Mouse (Mus musculus) left cerebral cortex, postnatal 25 days (tissue): ENCODE data around the gene Speg. TPM values are rescaled to one million over a fixed set of nuclear protein-coding genes. Genes with fewer than 3 reads are reported as not detected.
A peak's percentile ranks its signal among the peaks of the same experiment; 100 is the strongest.

Source experiments
- DNase-seq, 2 experiments: peaks; one replicate each; pipeline ENCODE4 v3.0.0; 2022; ENCODE audit warnings: low spot score in 2 of 2, mixed read lengths in 1 of 2
- intact Hi-C: fragments of 180-260 bp; cut with DNase I; formaldehyde crosslinking; loops from one replicate; pipeline ENCODE4 v1.15.1; 2025
- total RNA-seq, 2 experiments: library from RNA; stranded (reverse); gene quantifications; 2 replicates each; pipeline ENCODE4 v1.2.3; 2021

Speg gene
- total RNA-seq, 2 experiments from 2014 or later = 192 to 208 TPM

- intact Hi-C loops = no loop called here
- no peak for DNase-seq
Observed at GRCm38 (mm10) chr1:75450314-75451005, 75.4 kb downstream of the Speg start, which contains the start of gene Asic4. Gene Asic4, plus strand, starts transcription at chr1:75450436.

DNA sequence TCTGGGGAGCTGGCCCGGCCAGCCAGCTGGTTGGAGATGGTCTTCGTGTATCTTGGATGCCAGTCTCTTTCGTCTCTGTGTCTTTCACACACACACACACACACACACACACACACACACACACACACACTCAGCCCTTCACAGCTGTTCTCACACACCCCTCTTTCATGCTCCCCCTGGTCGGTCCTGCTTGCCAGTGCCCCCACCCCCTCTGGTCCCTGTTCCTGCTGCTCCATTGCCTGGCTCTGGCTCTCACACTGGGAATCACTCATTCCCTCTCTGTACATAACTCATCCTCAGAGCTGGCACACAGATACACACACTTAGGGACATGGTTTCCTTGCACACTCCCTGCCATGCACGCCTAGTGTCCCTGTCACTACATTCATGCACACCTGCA is 76.8 kb downstream of the Speg start:
- intact Hi-C loops = no loop called here

GRCm38 (mm10) chr1:75455433-75455832 is 80.3 kb downstream of the Speg start:
- intact Hi-C loops = no loop called here
- no peak for DNase-seq

More for the DNA sequence above, 76.8 kb downstream of the Speg start:
- DNase-seq = no peak

DNA sequence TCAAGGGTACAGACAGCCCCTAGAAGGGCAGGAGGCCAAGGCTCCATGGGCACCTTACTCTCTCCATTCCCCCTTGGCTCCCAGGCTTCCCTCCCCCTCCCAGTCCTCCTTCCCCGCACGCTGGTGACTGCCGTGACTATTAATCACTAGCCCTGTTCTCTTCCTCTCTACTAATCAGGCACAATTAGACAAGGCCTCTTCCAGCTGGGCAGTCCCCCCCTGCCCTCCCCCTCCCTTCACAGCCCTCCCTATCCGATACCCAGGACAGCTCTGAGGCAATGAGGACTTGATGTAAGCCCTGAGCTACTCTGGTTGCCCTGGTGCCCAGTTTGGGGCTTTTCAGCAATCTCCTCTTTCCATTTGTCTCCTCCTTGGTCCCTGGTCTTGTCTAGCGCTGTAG is 80.9 kb downstream of the Speg start:
- intact Hi-C loops = no loop called here

DNA sequence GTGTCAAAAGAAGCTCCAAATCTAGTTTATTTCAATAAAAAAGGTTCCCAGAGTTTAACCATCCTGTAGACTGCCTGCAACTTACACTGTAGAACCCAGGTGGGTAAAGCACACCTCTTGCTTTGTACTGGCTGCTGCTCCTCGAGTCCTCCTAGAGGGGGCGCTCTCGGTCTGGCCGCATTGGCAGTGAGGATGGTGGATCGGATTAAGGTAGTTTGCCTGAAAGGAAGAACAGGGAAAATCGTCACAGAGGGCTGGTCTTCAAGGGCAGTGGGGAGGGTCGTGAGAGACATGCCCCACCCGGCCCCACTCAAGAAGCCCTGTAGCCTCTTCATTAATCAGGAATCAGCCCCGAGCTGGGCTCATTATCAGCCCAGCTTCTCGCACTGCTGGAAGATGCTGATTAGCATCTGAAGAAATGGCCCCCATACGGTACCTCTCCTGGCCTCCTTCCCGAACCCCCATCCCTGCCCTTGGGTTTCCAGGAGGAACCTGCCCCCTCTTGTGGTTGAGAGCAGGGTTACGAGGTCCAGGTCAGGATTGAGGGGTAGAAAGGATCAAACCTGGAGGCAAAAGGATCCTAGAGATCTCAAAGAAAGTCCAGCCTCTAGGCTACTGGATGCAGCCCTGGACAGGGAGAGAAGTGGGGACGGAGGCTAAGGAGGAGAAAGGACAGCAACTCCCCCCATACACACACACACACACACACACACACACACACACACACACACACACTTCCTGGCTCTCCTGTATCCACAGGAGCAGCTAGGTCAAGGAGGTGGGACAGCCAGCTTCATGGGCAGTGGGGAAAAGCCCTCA is 81.9 kb downstream of the Speg start:
- no peak for DNase-seq
- intact Hi-C loops = no loop called here

More for the DNA sequence above, 80.9 kb downstream of the Speg start:
- DNase-seq = no peak

DNA sequence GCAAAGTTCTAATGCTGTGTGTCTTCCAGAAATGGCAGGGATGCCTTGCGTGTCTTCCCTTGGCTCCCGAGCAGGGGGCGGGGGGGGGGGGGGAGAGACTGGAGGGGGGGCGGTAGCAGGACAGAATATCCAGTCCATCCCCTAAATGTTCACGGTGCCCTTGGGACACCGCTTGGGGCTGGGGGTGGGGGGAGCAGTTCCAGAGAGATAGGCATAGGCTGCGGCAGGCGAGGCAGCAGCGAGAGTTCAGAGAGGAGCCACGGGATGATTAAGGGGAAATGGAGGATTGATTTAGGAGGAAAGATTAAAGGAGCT is 82.6 kb downstream of the Speg start:
- DNase-seq = no peak
- intact Hi-C loops = no loop called here

GRCm38 (mm10) chr1:75458025-75458788 is 83.1 kb downstream of the Speg start:
- intact Hi-C loops = no loop called here
- peak; percentile 68 to 71 for DNase-seq

GRCm38 (mm10) chr1:75458789-75459684 is 83.9 kb downstream of the Speg start:
- intact Hi-C loops = no loop called here
- peak; percentile 71 to 87 for DNase-seq

DNA sequence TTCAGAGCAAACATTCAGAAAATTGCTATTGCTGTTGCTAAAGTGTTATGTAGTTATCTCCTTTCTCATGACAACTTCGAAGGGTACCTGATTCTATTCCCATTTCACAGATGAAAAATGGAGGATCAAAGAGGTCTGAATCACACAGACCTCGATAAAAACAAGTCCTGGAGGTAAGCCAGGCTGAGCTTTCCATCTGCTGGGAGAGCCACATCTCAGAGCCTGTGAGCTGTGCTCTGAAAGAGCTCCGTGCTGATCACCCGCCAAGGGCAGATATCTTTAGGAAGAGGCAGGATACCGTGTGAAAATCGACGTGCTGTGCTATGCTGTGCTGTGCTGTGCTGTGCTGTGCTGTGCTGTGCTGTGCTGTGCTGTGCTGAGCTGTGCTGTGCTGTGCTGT is 85.2 kb downstream of the Speg start:
- intact Hi-C loops = no loop called here
- no peak for DNase-seq

- intact Hi-C loops = no loop called here
- no peak for DNase-seq
Observed at GRCm38 (mm10) chr1:75462636-75463035, 87.5 kb downstream of the Speg start.

DNA sequence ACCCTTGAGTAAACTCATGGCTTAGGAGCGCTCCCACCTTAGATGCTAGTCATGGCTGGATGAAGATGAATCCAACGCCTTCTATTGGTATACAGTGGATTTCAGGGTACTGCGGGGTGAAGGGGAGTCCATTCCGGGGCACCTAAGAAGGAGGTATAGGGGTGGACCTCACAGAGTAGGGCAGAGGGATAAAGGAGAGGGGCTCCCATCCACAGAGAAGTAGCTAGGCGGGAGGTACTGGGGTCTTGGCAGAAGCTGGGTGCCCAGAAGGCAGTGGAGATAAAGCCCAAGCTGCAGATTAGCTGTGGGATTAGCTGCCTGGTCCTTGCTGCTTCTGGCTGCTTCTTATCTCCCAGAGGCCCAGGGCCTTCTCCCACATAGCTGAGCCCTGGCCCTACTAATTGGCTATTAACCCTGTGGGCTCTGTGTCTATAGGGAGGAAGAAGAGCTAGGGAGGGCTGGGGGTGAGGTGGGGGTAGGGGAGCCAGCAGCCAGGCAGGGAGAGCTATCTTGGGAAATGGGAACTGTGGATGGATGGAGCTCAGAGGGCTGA is 88.6 kb downstream of the Speg start:
- DNase-seq = no peak
- intact Hi-C loops = no loop called here

GRCm38 (mm10) chr1:75467215-75467927 is 92.3 kb downstream of the Speg start:
- DNase-seq = peak; percentile 85 to 87
- intact Hi-C loops = loop anchor here (1.0 to 2.0 kb wide), 2 partner anchors 23 to 124 kb away; no protein-coding TSS in a partner anchor

GRCm38 (mm10) chr1:75469287-75469825 is 94.3 kb downstream of the Speg start:
- intact Hi-C loops = no loop called here
- DNase-seq = no peak

DNA sequence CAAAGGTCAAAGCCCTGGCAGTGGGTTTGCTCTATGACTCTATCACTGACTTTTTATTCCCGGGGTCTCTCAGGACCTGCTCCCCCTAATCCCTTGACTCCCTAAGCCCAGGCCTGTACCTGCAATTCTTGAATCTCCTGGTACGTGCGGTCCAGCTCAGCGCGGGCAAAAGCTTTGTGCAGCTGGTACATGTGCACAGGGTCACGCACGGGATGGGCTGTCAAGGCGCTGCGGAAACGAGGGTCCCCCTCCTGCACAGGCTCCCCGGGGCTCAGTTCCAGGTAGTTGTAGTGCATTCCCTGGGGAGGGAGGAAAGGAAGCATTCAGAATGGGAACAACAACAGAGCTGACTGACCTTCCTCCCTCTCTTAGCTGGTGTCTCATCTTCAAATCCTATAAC is 101.3 kb downstream of the Speg start:
- DNase-seq = no peak
- intact Hi-C loops = no loop called here

- DNase-seq = peak; percentile 84
Observed at GRCm38 (mm10) chr1:75477264-75477965, 102.3 kb downstream of the Speg start.

DNA sequence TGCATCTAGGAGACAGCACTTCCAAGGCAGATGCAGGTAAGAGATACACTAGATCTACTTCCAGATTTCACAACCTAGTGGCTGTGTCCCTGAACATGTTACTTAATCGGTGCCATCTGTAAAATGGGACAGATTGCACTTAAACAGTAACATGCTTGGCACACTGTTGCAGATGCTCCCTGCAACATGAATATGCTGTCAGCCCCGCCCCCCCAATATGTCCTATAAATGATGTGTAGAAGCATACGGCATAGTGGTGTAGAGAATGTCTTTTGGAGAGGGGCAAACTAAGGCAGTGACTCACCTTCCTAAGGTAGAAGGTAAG is 102.8 kb downstream of the Speg start:
- intact Hi-C loops = loop anchor here (1.0 kb wide), 2 partner anchors 81 to 118 kb away; no protein-coding TSS in a partner anchor
- DNase-seq = peak in 1 of 2 experiments; percentile 49

More at GRCm38 (mm10) chr1:75477264-75477965, 102.3 kb downstream of the Speg start:
- intact Hi-C loops = loop anchor here (1.0 kb wide), 2 partner anchors 82 to 119 kb away; no protein-coding TSS in a partner anchor

DNA sequence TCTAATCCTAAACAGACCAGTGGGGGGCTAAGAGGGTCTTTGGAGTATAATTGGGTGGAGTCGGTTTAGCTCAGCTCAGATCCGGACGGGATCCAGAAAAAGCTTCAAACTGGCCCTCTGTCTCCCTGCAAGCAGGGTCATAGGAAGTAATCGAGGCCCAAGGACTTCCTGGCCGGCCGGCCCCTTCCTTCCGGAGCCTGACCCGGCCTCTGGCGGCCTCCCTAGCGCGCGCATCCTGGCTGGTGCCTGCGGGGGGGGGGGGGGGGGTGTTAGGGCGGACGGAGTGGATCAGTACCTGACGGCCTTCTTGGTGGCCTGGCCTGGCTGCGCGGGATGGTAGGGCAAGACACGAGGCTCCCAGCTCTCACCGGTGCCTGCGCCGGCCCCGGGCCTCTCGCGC is 103.4 kb downstream of the Speg start:
- no peak for DNase-seq
- intact Hi-C loops = no loop called here
